Mouse (Mus musculus) liver, postnatal 0 days (tissue): Measurements from ENCODE around the gene Dpp7. TPM values are rescaled to one million over a fixed set of nuclear protein-coding genes. Genes with fewer than 3 reads are reported as not detected.

Experiments used
- ATAC-seq: fragments of 200-750 bp; cut with Nextera tagmentation; 2 replicates; pipeline ENCODE4 v1.8.0; 2017; ENCODE audit warnings: mild to moderate bottlenecking, moderate library complexity
- DNase-seq: peaks from one replicate; pipeline ENCODE4 v3.0.0-alpha.2; 2016
- H3K27ac ChIP-seq: fragments of 300-500 bp; sonication (generic); 2 replicates; pipeline ENCODE4 v1.5.1; 2014; ENCODE audit warnings: antibody characterized with exemption, moderate library complexity, mild to moderate bottlenecking, low read depth
- H3K27me3 ChIP-seq: fragments of 300-500 bp; sonication (generic); 2 replicates; pipeline ENCODE4 v1.6.1; 2014; ENCODE audit warnings: low read length, control low read depth, mixed read lengths; ENCODE audit not compliant: insufficient read depth
- H3K36me3 ChIP-seq: fragments of 300-500 bp; sonication (generic); replicated peaks from 2 replicates; pipeline ENCODE4 v1.6.1; 2014; ENCODE audit warnings: mild to moderate bottlenecking, control low read depth, low read length, moderate library complexity, mixed read lengths; ENCODE audit not compliant: insufficient read depth
- H3K4me1 ChIP-seq: fragments of 300-500 bp; sonication (generic); 2 replicates; pipeline ENCODE4 v1.6.1; 2014; ENCODE audit warnings: antibody characterized with exemption, mild to moderate bottlenecking, control low read depth; ENCODE audit not compliant: insufficient read depth
- H3K4me2 ChIP-seq: fragments of 300-500 bp; sonication (generic); 2 replicates; pipeline ENCODE4 v1.6.1; 2014; ENCODE audit warnings: low read depth, mild to moderate bottlenecking, low read length, moderate library complexity, mixed read lengths
- H3K4me3 ChIP-seq: fragments of 300-500 bp; sonication (generic); 2 replicates; pipeline ENCODE4 v1.5.1; 2014; ENCODE audit warnings: low read depth, low read length
- H3K9ac ChIP-seq: fragments of 300-500 bp; sonication (generic); replicated peaks from 2 replicates; pipeline ENCODE4 v1.6.1; 2014; ENCODE audit warnings: mild to moderate bottlenecking, moderate library complexity
- H3K9me3 ChIP-seq: fragments of 300-500 bp; sonication (generic); 2 replicates; pipeline ENCODE4 v1.6.1; 2016; ENCODE audit warnings: mild to moderate bottlenecking, control low read depth, low read length, mixed read lengths
- CTCF ChIP-seq: sonication (generic); IDR thresholded peaks from 2 replicates; pipeline ENCODE4 v1.5.1; 2016; ENCODE audit warnings: antibody characterized with exemption, low read depth
- EP300 ChIP-seq: IDR thresholded peaks from 2 replicates; pipeline ENCODE4 v1.6.1; 2016; ENCODE audit warnings: antibody characterized with exemption, low read depth, mild to moderate bottlenecking
- WGBS: fragments of 180-500 bp; shearing (Covaris S2); extraction: QIAGEN DNeasy Blood & Tissue Kit; methylation state at CpG from one replicate; pipeline ENCODE4 v1.1.7; 2014; ENCODE audit not compliant: insufficient replicate concordance; 5-methylcytosine and 5-hydroxymethylcytosine counted together
- polyA plus RNA-seq: library from polyadenylated mRNA; unstranded; fragments of >200 nt; fragmentation: Nextera tagmentation; extraction: Ambion mirVana; gene quantifications from 2 replicates; pipeline ENCODE4 v1.2.1, GENCODE M21; 2015

Dpp7 gene
- polyA plus RNA-seq, 1 experiment from 2014 or later, result 15.4 TPM

DNA sequence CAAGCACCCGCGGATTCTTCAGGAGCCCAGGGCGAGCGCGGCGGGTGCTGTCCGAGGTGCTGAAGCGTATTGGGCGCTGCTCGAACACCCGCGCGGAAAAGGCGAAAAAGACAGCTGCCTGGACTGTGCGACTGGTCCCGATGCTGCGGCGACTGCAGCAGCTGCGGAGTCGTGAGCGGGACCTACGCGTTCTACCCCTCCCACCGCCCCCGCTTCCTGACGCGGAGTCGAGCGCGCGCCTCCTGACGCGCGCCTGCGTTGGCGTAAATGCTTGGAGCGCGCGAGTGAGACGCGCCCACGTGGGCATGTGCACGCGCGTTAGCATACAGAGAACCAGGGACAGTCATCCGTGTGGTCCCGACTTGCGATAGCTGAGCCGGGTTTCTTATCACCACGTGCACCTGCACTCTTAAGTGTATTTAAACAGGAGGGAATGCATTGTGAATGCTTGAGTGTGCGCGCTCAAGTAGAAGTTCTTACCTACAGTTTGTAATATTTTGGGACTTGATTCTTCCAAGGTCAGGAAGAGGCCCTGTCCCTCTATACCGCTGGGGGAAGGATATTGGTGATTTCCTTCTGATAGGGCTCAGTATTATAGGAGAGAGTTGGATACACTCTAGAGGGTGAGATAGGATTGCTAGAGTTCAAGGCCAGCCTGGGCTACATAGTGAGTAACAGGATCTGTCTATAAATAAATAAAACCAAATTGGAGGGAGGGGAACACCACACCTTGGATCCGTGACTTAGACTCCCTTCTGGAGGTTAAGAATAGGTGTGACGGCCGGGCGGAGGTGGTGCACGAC is 37.0 kb downstream of the Dpp7 start, which contains the start of gene Grin1:
TSS of gene Grin1 (minus strand) at position 217 of the 803 bp plus-strand sequence.
- Histone ChIP-seq H3K36me3 (no peaks in the 10 kb centered on the region), H3K9me3 (no peaks in the 10 kb centered on the region), H3K4me3 (0 out of 2 replicates have a peak within 1 kb of the TSS, but pooled peaks have one; percentile 19), H3K27ac (no peak within 1 kb of the TSS), H3K4me2 (peak within 1 kb of the TSS; percentile 45), H3K9ac (no peak within 1 kb of the TSS), H3K4me1 (0 out of 2 replicates have a peak, but pooled peaks cover 3% of the 10 kb centered on the region), H3K27me3 (peaks cover 33% of the 10 kb centered on the region)
- 10% methylated on average over 56 of the region's 58 CpGs for WGBS
- TF ChIP-seq EP300 (no peak), CTCF (no peak)
- ATAC-seq (no peak; the same call in 1 of the 2 replicates), DNase-seq (peak; percentile 77)

DNA sequence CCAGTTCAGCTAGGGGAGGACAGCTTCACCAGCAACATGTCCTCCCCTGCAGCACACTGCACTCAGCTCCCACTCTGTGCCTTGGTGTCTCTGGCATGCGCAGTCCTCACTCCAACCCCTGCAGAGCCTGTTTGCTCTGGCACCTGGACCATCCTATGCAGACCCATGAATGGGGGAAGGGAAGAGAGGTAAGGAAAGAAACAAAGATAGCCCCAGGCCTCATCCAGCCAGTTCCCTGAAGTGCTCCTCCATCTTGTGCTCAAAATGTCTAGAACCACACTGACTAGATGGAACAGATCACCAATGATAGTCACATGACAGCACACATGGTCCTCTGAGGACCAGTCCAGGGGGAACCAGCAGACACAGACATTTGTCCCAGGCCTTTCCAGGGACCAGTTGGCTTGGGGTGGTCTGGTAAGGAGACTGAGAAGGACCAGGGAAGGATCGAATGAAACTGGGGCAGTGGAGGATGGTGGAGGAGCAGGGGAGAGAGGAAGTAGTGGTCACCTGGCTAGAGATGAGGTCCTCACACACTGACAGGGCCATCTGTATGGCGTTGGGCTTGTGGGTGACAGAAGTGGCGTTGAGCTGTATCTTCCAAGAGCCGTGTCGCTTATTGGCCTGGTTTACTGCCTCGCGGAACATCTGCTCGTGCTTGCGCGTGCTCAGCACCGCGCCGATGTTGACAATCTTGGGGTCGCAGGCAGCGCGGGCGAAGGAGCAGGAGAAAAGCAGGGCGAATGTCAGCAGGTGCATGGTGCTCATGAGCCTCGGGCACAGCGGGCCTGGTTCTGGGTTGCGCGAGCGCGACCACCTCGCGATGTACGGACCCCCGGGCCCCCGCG is 37.8 kb downstream of the Dpp7 start:
- WGBS, result 6% methylated on average over 31 of the region's 31 CpGs
- DNase-seq, result no peak
- Histone ChIP-seq H3K4me3 (0 out of 2 replicates have a peak overlapping the region, but pooled peaks have one; percentile 19), H3K27me3 (peaks cover 33% of the 10 kb centered on the region), H3K4me1 (0 out of 2 replicates have a peak, but pooled peaks cover 3% of the 10 kb centered on the region), H3K9me3 (no peaks in the 10 kb centered on the region), H3K4me2 (peak overlapping the region; percentile 45), H3K27ac (no peak overlapping the region), H3K36me3 (no peaks in the 10 kb centered on the region), H3K9ac (no peak overlapping the region)
- ATAC-seq, result no peak
- TF ChIP-seq CTCF, result no peak
- TF ChIP-seq EP300, result no peak

DNA sequence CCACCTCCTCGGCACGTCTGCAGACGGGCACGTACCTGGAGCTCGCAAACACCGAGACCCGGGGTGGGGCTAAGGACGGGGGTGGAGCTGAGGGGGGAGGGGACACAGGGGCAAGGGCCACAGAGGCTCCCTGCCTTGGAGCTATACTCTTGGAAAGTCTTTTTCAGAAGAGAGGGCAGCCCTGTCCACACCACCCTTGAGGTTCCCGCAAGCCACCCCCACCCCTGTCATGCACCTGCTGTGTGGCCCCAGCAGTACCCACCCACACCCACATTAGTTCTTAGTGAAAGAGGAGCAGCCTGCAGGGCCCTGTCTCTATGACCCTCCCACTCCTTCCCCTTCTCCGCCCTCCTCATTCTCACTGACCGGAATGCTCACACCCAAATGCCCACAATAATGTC is 44.7 kb downstream of the Dpp7 start:
- Histone ChIP-seq H3K9ac (no peak overlapping the region), H3K27me3 (peaks cover 54% of the 10 kb centered on the region), H3K4me1 (no peaks in the 10 kb centered on the region), H3K36me3 (no peaks in the 10 kb centered on the region), H3K27ac (no peak overlapping the region), H3K4me2 (no peak overlapping the region; the same call in 1 of the 2 replicates), H3K9me3 (no peaks in the 10 kb centered on the region), H3K4me3 (no peak overlapping the region)
- 9% methylated on average over 11 of the region's 11 CpGs for WGBS
- DNase-seq (no peak), ATAC-seq (no peak)
- TF ChIP-seq CTCF, result no peak
- no peak for TF ChIP-seq EP300

DNA sequence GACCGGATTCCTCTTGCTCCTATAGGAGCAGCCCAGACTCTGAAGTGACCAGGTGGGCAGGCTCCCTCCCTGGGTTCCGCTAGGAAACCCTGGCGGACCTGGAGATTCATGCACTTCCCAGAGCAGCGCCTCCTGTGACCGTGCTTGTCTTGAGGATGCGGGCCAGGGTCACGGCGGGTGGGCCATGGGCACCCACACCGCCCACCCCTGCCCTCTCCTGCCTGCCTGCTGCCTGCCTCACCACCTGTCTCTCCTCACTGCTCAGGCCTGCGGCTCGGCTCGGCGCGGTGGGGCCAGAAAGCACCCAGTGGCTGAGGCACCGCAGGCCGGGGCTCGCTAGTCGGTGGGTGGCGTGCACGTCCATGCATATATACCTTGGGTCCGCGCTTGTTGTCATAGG is 45.2 kb downstream of the Dpp7 start:
- Histone ChIP-seq H3K27me3 (peaks cover 50% of the 10 kb centered on the region), H3K4me2 (no peak overlapping the region; the same call in 1 of the 2 replicates), H3K4me3 (no peak overlapping the region), H3K4me1 (no peaks in the 10 kb centered on the region), H3K9me3 (no peaks in the 10 kb centered on the region), H3K36me3 (no peaks in the 10 kb centered on the region), H3K9ac (no peak overlapping the region), H3K27ac (no peak overlapping the region)
- ATAC-seq (no peak), DNase-seq (no peak)
- TF ChIP-seq EP300 (no peak), CTCF (no peak)
- WGBS, result 4% methylated on average over 22 of the region's 22 CpGs

DNA sequence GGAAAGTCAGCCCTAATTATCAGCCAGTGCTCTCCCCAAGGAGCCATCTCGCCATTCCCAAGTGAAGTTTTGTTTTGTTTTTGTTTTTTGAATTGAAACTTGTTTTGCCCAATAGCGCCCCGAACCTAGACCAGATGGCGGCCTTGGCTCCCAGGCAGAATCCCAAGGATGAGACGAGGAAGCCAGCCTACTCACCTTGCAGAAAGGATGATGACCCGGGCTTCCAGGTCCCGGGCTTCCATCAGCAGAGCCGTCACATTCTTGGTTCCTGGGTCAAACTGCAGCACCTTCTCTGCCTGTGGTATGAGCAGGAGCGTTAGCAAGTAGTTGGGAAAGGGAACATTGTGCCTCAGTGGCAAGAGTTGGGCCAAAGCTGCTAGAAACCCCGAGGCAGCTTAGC is 46.0 kb downstream of the Dpp7 start:
- Histone ChIP-seq H3K36me3 (no peaks in the 10 kb centered on the region), H3K4me1 (no peaks in the 10 kb centered on the region; the same call in 1 of the 2 replicates), H3K27me3 (peaks cover 58% of the 10 kb centered on the region), H3K4me2 (no peak overlapping the region), H3K4me3 (no peak overlapping the region), H3K9me3 (no peaks in the 10 kb centered on the region), H3K27ac (no peak overlapping the region), H3K9ac (no peak overlapping the region)
- DNase-seq, result no peak
- WGBS, result 45% methylated on average over 10 of the region's 10 CpGs
- ATAC-seq, result no peak
- TF ChIP-seq EP300, result no peak
- no peak for TF ChIP-seq CTCF
